Mouse (Mus musculus) liver, embryonic 12.5 days (tissue): ENCODE measurements around the gene Il22ra2. TPM values are rescaled to one million over a fixed set of nuclear protein-coding genes. Genes with fewer than 3 reads are reported as not detected.

Experiments used
- ATAC-seq: fragments of 200-750 bp; cut with Nextera tagmentation; 2 replicates; pipeline ENCODE4 v1.8.0; 2017; ENCODE audit warnings: moderate number of reproducible peaks, mild to moderate bottlenecking, moderate library complexity
- H3K27ac ChIP-seq: fragments of 300-500 bp; sonication (generic); 2 replicates; pipeline ENCODE4 v1.5.1; 2016; ENCODE audit warnings: mild to moderate bottlenecking
- H3K27me3 ChIP-seq: fragments of 300-500 bp; sonication (generic); replicated peaks from 2 replicates; pipeline ENCODE4 v1.6.1; 2016; ENCODE audit warnings: mild to moderate bottlenecking, moderate library complexity
- H3K36me3 ChIP-seq: fragments of 300-500 bp; sonication (generic); 2 replicates; pipeline ENCODE4 v1.6.1; 2016; ENCODE audit warnings: mild to moderate bottlenecking, moderate library complexity
- H3K4me1 ChIP-seq: fragments of 300-500 bp; sonication (generic); 2 replicates; pipeline ENCODE4 v1.6.1; 2016
- H3K4me2 ChIP-seq: fragments of 300-500 bp; sonication (generic); 2 replicates; pipeline ENCODE4 v1.6.1; 2016; ENCODE audit warnings: mild to moderate bottlenecking, moderate library complexity
- H3K4me3 ChIP-seq: fragments of 300-500 bp; sonication (generic); 2 replicates; pipeline ENCODE4 v1.5.1; 2016; ENCODE audit warnings: mild to moderate bottlenecking, moderate library complexity
- H3K9ac ChIP-seq: fragments of 300-500 bp; sonication (generic); 2 replicates; pipeline ENCODE4 v1.6.1; 2016; ENCODE audit warnings: mild to moderate bottlenecking, moderate library complexity
- H3K9me3 ChIP-seq: fragments of 300-500 bp; sonication (generic); replicated peaks from 2 replicates; pipeline ENCODE4 v1.6.1; 2016; ENCODE audit warnings: mild to moderate bottlenecking, moderate library complexity
- WGBS: fragments of 180-500 bp; shearing (Covaris S2); methylation state at CpG from one replicate; pipeline ENCODE4 v1.1.7; 2016; ENCODE audit not compliant: insufficient replicate concordance; 5-methylcytosine and 5-hydroxymethylcytosine counted together
- polyA plus RNA-seq: library from polyadenylated mRNA; unstranded; fragments of >200 nt; fragmentation: Nextera tagmentation; extraction: Ambion mirVana; gene quantifications from 2 replicates; pipeline ENCODE4 v1.2.1, GENCODE M21; 2016

Il22ra2 gene
- not detected in 2 replicates for polyA plus RNA-seq

GRCm38 (mm10) chr10:19621408-19622048 lies at the start of gene Il22ra2:
Gene Il22ra2 (plus strand): TSS chr10:19621998.
- WGBS = 79% methylated on average over 2 of the region's 2 CpGs
- no peak for ATAC-seq
- Histone ChIP-seq H3K27me3 (no peaks in the 10 kb centered on the region), H3K4me3 (no peak within 1 kb of the TSS), H3K27ac (no peak within 1 kb of the TSS), H3K9me3 (no peaks in the 10 kb centered on the region), H3K9ac (no peak within 1 kb of the TSS), H3K36me3 (no peaks in the 10 kb centered on the region), H3K4me2 (no peak within 1 kb of the TSS), H3K4me1 (no peaks in the 10 kb centered on the region)

- H3K9me3 ChIP-seq = no peaks in the 10 kb centered on the region
- no peaks in the 10 kb centered on the region for H3K36me3 ChIP-seq
- no peaks in the 10 kb centered on the region for H3K27me3 ChIP-seq
- no peak overlapping the region for H3K9ac ChIP-seq
- no peak overlapping the region for H3K27ac ChIP-seq
- ATAC-seq = no peak
- WGBS = 81% methylated on average over 3 of the region's 3 CpGs
- H3K4me3 ChIP-seq = no peak overlapping the region
- no peak overlapping the region for H3K4me2 ChIP-seq
- peaks cover 5% of the 10 kb centered on the region for H3K4me1 ChIP-seq
Observed at GRCm38 (mm10) chr10:19577571-19577970, 44.2 kb upstream of the Il22ra2 start.

GRCm38 (mm10) chr10:19578001-19578400 lies 43.8 kb upstream of the Il22ra2 start:
- Histone ChIP-seq H3K4me2 (no peak overlapping the region), H3K9ac (no peak overlapping the region), H3K4me3 (no peak overlapping the region), H3K36me3 (no peaks in the 10 kb centered on the region), H3K27me3 (no peaks in the 10 kb centered on the region), H3K4me1 (peaks cover 9% of the 10 kb centered on the region), H3K9me3 (no peaks in the 10 kb centered on the region), H3K27ac (no peak overlapping the region)
- ATAC-seq = no peak
- 62% methylated on average over 6 of the region's 6 CpGs for WGBS

- Histone ChIP-seq H3K4me3 (no peak overlapping the region), H3K4me2 (no peak overlapping the region), H3K27me3 (no peaks in the 10 kb centered on the region), H3K27ac (no peak overlapping the region), H3K36me3 (no peaks in the 10 kb centered on the region), H3K9ac (no peak overlapping the region), H3K9me3 (no peaks in the 10 kb centered on the region), H3K4me1 (peaks cover 14% of the 10 kb centered on the region)
- no peak for ATAC-seq
- 73% methylated on average over 9 of the region's 9 CpGs for WGBS
Observed at GRCm38 (mm10) chr10:19578409-19578986, 43.3 kb upstream of the Il22ra2 start.

- no peak overlapping the region for H3K9ac ChIP-seq
- no peaks in the 10 kb centered on the region for H3K9me3 ChIP-seq
- no peak overlapping the region for H3K27ac ChIP-seq
- H3K27me3 ChIP-seq = no peaks in the 10 kb centered on the region
- H3K4me3 ChIP-seq = no peak overlapping the region
- WGBS = 54% methylated on average over 3 of the region's 3 CpGs
- H3K4me2 ChIP-seq = no peak overlapping the region
- peaks cover 34% of the 10 kb centered on the region for H3K4me1 ChIP-seq
- no peaks in the 10 kb centered on the region for H3K36me3 ChIP-seq
- ATAC-seq = no peak
Observed at GRCm38 (mm10) chr10:19580660-19581059, 41.1 kb upstream of the Il22ra2 start.

GRCm38 (mm10) chr10:19581844-19582582 lies 39.8 kb upstream of the Il22ra2 start:
- peak overlapping the region; percentile 18; the same call in 1 of the 2 replicates for H3K4me2 ChIP-seq
- H3K4me3 ChIP-seq = no peak overlapping the region
- peak overlapping the region; percentile 81 for H3K27ac ChIP-seq
- H3K36me3 ChIP-seq = no peaks in the 10 kb centered on the region
- no peaks in the 10 kb centered on the region for H3K27me3 ChIP-seq
- no peaks in the 10 kb centered on the region for H3K9me3 ChIP-seq
- ATAC-seq = no peak
- H3K4me1 ChIP-seq = peaks cover 47% of the 10 kb centered on the region
- H3K9ac ChIP-seq = no peak overlapping the region
- WGBS = 20% methylated on average over 9 of the region's 9 CpGs

GRCm38 (mm10) chr10:19582806-19583430 lies 38.9 kb upstream of the Il22ra2 start:
- no peak for ATAC-seq
- peak overlapping the region; percentile 81 for H3K27ac ChIP-seq
- no peak overlapping the region for H3K9ac ChIP-seq
- no peak overlapping the region for H3K4me3 ChIP-seq
- 19% methylated on average over 7 of the region's 7 CpGs for WGBS
- H3K4me1 ChIP-seq = peaks cover 55% of the 10 kb centered on the region
- no peaks in the 10 kb centered on the region for H3K27me3 ChIP-seq
- H3K36me3 ChIP-seq = no peaks in the 10 kb centered on the region
- no peaks in the 10 kb centered on the region for H3K9me3 ChIP-seq
- peak overlapping the region; percentile 18; the same call in 1 of the 2 replicates for H3K4me2 ChIP-seq

- Histone ChIP-seq H3K4me3 (no peak overlapping the region), H3K27ac (peak overlapping the region; percentile 81), H3K4me2 (peak overlapping the region; percentile 19; the same call in 1 of the 2 replicates), H3K27me3 (no peaks in the 10 kb centered on the region), H3K36me3 (no peaks in the 10 kb centered on the region), H3K4me1 (peaks cover 56% of the 10 kb centered on the region), H3K9ac (no peak overlapping the region), H3K9me3 (no peaks in the 10 kb centered on the region)
- 34% methylated on average over 2 of the region's 2 CpGs for WGBS
- peak; percentile 44; the same call in 1 of the 2 replicates for ATAC-seq
Observed at GRCm38 (mm10) chr10:19584064-19584463, 37.7 kb upstream of the Il22ra2 start.

GRCm38 (mm10) chr10:19584846-19585245 lies 37.0 kb upstream of the Il22ra2 start:
- Histone ChIP-seq H3K9me3 (no peaks in the 10 kb centered on the region), H3K4me3 (no peak overlapping the region), H3K9ac (no peak overlapping the region), H3K4me1 (peaks cover 62% of the 10 kb centered on the region), H3K36me3 (no peaks in the 10 kb centered on the region), H3K4me2 (no peak overlapping the region), H3K27me3 (no peaks in the 10 kb centered on the region), H3K27ac (no peak overlapping the region)
- ATAC-seq = no peak
- WGBS = 14% methylated on average over 1 of the region's 1 CpGs

GRCm38 (mm10) chr10:19585860-19586259 lies 35.9 kb upstream of the Il22ra2 start:
- H3K27ac ChIP-seq = peak overlapping the region; percentile 54
- H3K4me2 ChIP-seq = no peak overlapping the region
- H3K9me3 ChIP-seq = no peaks in the 10 kb centered on the region
- peaks cover 71% of the 10 kb centered on the region for H3K4me1 ChIP-seq
- H3K9ac ChIP-seq = no peak overlapping the region
- 53% methylated on average over 5 of the region's 5 CpGs for WGBS
- no peaks in the 10 kb centered on the region for H3K36me3 ChIP-seq
- H3K4me3 ChIP-seq = no peak overlapping the region
- peak; percentile 51; the same call in 1 of the 2 replicates for ATAC-seq
- no peaks in the 10 kb centered on the region for H3K27me3 ChIP-seq

- Histone ChIP-seq H3K27ac (no peak overlapping the region), H3K9ac (no peak overlapping the region), H3K9me3 (no peaks in the 10 kb centered on the region), H3K4me2 (no peak overlapping the region), H3K4me3 (no peak overlapping the region), H3K27me3 (no peaks in the 10 kb centered on the region), H3K36me3 (no peaks in the 10 kb centered on the region), H3K4me1 (peaks cover 81% of the 10 kb centered on the region)
- WGBS = 70% methylated on average over 3 of the region's 3 CpGs
- ATAC-seq = no peak
Observed at GRCm38 (mm10) chr10:19587281-19587680, 34.5 kb upstream of the Il22ra2 start.

- H3K4me2 ChIP-seq = no peak overlapping the region
- WGBS = 70% methylated on average over 12 of the region's 12 CpGs
Observed at GRCm38 (mm10) chr10:19589626-19590025, 32.2 kb upstream of the Il22ra2 start.

More at GRCm38 (mm10) chr10:19589626-19590025, 32.2 kb upstream of the Il22ra2 start:
- no peak overlapping the region for H3K9ac ChIP-seq
- H3K4me3 ChIP-seq = no peak overlapping the region
- no peaks in the 10 kb centered on the region for H3K27me3 ChIP-seq
- no peak overlapping the region for H3K27ac ChIP-seq
- H3K4me1 ChIP-seq = peaks cover 80% of the 10 kb centered on the region
- no peaks in the 10 kb centered on the region for H3K9me3 ChIP-seq
- H3K36me3 ChIP-seq = no peaks in the 10 kb centered on the region
- ATAC-seq = no peak
